Mouse (Mus musculus) brain, embryonic 14.5 days (tissue): ENCODE measurements around the gene Sgsm1.

Source experiments
- CTCF ChIP-seq: fragments of 200-500 bp; IDR thresholded peaks from 2 replicates; pipeline ENCODE4 v1.5.1; 2012; ENCODE audit warnings: inconsistent platforms, mild to moderate bottlenecking, moderate library complexity, borderline replicate concordance; ENCODE audit not compliant: insufficient read depth, insufficient read length; ENCODE audit errors: extremely low read depth
- POLR2A ChIP-seq: fragments of 200-500 bp; IDR thresholded peaks from 2 replicates; pipeline ENCODE4 v1.6.1; 2012; ENCODE audit warnings: mild to moderate bottlenecking, inconsistent platforms, borderline replicate concordance; ENCODE audit not compliant: poor library complexity, insufficient read depth, insufficient read length, severe bottlenecking; ENCODE audit errors: extremely low read depth

DNA sequence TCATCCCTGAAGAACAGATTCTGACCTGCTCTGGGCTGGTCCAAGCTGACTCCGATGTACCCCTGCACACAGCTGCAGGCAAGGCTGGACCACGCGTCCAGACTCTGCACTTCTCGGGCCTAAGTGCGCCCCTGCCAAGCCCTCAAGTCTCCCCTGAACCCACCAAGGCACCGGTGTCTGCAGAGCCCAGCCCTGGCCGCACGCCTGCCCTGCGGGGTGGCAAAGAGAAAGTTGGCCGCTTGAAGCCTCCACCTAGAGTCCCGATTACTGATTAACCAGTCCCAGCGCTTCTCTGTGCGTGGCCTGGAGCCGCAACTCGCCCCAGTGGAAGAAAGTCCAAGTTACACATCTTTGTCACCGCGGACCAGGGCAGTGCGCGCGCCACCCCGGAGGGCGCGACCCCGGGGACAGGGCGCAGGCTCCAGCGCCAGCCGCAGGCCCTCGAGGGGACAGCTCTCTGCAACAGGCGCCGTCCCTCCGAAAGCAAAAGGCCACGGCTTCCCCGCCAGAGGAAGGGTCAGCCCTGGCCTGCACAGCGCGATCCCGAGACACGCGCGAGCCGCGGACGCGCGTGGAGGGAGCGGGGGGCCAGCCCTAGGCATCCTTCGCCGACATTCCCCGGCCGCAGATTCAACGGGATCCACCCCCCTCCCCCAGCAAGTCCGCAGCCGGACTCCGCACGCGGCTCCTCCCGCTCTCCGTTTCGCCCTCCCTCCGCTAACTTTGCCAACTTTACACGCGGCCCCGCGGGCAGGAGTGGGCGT, 90.0 kb downstream of the Sgsm1 start:
- TF ChIP-seq CTCF: no peak
- TF ChIP-seq POLR2A: no peak
